Mouse (Mus musculus) cerebellum, adult 9-10 months (tissue): ENCODE measurements at regions not wholly inside any gene's neighbourhood (a gene's known extent, or its start where the extent isn't known, plus 50 kb on each side); places are given as distances from the start of the nearest gene placed in this dataset.

Experiments used
- DNase-seq: peaks from one replicate; pipeline ENCODE4 v3.0.0; 2022

- DNase-seq: peak; percentile 12
Measured at GRCm38 (mm10) chr6:121560852-121561251, 74.3 kb upstream of the A2m start.

- peak; percentile 30 for DNase-seq
Measured at GRCm38 (mm10) chr6:121560393-121560793, 74.8 kb upstream of the A2m start.

- no peak for DNase-seq
Measured at GRCm38 (mm10) chr6:121556481-121556880, 78.7 kb upstream of the A2m start.

DNA sequence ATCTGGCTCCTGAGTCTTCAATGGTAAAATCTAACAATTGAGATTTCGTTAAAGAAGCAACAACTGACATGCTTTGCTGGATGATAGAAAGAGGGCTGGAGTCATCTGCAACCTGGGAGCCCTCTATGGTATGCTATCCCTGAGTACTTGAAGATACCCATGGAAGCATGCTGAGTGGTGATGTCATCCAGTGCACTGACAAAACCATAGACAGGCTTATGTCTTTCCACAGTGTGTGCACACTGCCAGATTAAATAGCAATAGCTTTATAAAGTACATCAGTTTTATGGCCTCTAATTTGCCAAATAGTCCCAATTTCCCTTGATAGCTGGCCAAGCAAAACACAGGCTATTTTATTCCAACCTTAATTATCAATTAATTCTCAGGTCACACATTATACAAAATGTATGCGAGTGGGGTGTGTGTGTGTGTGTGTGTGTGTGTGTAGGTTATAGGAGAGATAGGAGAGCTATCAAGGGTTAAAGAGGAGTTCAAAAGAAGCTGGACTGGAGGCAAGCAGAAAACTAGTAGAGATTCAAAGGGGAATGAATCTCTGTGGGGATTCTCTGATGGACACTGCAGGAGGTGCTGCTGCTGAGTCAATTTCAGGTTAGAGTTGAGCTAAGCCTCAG, 80.1 kb upstream of the Iqsec3 start:
- no peak for DNase-seq

- no peak for DNase-seq
Measured at GRCm38 (mm10) chr6:121533521-121533920, 60.0 kb upstream of the Iqsec3 start.

GRCm38 (mm10) chr6:121532926-121533325, 59.4 kb upstream of the Iqsec3 start:
- DNase-seq: peak; percentile 54

DNA sequence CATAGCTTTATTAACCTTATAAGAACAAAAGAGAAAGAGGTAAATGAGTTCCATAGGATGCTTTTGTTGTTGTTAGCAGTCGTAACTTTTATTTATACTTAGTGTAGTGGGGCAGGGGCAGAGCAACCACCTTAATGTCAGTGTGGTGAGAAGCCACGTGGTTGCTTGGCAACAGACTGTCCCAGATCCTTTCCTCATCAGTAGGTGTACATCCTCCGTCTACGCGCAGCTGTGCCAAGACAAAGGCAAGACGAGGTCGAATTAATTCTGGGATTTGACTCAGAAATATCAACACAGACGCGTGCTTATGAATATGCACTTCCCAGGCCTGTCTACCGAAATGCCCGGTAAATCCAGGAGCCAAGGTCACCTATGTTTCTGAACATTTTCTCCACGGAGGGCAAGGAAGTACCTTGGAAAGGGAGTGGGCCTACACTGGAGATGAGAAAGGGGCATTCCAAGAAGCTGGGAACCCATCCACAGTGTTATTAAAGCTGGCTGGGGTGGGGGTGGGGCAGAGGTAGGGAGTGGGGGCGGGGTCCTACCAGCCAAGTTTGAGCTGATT, 58.4 kb upstream of the Iqsec3 start:
- DNase-seq: no peak

- no peak for DNase-seq
Measured at GRCm38 (mm10) chr6:121527281-121527680, 53.8 kb upstream of the Iqsec3 start.

DNA sequence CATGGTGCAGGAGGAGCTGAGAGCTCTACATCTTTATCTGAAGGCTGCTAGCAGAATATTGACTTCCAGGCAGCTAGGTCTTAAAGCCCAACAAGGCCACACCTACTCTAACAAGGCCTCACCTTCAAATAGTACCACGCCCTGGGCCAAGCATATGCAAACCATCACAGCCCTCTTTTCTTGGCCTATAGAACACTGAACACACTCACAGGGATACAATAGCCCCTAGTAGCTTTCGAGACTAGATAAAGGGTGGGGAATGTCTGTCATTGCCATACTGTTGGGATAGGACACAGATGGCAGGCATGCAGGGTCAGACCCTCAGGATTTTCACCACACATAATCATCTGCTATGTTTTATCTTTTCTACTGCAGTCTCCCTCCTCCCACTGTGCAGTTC, 52.6 kb upstream of the Iqsec3 start:
- no peak for DNase-seq

DNA sequence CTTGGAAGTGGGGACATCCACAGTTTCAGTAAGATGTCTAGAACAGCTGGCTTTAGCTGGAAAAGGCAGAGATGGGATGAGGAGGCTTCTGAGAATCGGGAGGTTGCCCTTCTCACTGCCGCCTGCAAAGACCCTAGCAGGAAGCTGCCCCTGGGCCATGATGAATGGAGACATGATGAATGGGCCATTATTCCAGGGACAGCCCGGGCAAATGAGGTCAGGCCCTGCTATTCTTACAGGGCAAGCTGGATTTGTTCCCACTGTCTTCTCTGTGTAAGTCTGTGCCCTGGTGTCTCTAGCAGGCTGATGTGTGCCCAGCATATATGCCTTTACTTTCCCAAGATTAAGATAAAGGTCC, 51.1 kb upstream of the Iqsec3 start:
- no peak for DNase-seq

DNA sequence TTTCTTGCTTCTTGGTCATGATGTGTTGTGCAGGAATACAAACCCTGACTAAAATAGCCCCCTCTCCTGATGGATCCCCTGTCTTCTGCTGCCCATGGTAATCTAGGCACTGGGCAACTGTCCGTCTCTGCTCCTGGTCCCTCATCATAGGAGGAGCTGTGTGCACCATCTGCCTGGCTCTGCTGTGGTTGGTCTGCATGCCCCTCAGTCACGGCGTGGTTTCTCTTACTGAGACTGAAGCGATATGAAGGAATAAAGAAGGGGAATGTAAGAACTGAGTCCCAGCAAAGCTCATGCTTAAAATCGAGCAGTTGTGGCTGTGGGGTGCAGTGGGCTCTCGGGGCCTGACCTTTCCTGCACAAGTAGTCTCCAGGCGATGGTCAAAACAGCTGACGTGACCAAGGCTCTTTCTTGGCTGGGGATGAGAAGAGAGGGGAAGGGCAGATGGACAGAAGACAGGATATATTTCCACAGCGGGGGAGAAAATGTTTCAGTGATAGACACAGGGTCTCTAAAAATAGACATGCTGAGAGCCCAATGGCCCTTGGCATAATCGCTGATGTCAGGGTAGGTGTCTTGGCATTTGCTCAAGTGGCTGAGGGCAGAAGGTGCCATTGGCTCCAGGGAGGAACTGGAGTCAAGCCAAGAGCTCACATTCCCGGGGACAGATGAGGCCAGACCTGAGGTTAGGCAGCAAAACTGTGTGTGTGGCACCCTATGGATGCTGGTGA, 50.6 kb upstream of the Iqsec3 start:
- peak; percentile 13 for DNase-seq
